Mouse (Mus musculus): Measurements from ENCODE around the gene Pold4.

DNA sequence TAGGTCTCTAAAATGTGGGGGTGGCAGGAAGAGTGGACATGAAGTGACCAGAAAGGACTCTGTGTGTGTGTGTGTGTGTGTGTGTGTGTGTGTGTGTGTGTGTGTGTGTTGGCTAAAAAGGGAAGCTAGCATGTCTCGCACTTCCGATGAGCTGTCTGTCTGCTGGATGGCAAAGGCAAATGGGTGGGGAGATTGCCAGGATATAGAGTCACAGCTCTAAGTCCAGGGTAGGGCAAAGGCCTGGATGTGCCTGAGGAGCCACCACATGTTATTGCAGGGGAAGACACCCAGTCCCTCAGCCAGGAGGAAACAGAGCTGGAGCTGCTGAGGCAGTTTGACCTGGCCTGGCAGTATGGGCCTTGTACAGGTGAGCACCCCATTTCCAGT is 480 bp downstream of the Pold4 start:
- TF ChIP-seq POLR2A (IDR thresholded peaks at IDR 0.05; ENCODE audit: control insufficient read depth, low read depth, low read length): no peak
- TF ChIP-seq CTCF (IDR thresholded peaks at IDR 0.05; ENCODE audit: control insufficient read depth, insufficient read depth, insufficient replicate concordance, low read depth, low read length): no peak
